32 mouse cellular contexts compared by ENCODE assay signal in the genomic region with DNA sequence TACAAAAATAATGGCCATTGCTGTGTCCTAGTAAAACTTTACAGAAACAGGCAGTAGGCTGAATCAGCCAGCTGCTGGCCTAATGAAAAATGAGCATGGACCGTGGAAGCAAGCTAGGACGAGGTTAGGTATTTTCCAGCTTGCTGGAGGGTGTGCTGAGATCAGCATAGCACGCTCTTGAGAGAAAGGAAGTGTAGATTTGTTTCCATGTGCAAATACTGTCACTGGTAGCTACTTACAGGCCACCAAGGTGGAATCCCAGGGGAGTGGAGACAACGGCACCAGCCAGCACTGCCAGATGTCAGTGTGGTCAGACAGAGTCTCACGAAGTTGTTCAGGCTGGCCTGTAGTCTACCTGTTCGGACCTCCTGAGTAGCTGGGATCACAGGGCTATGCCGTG. TPM values are rescaled to one million over a fixed set of nuclear protein-coding genes. Genes with fewer than 3 reads are reported as not detected.
"Had no signal": no experiment of that assay in that cellular context is flagged by ENCODE, and none has a peak within 500 bp of the region (broad histone marks: within the 10 kb centered on the region; RNA-seq: fewer than 3 reads in every experiment).

No protein-coding gene starts in this region.

- H3K36me3 ChIP-seq: heart, embryonic 15.5 days; intestine, embryonic 15.5 days; limb, embryonic 12.5 days had no signal

- H3K4me2 ChIP-seq: heart, embryonic 11.5 days; heart, embryonic 13.5 days; heart, embryonic 15.5 days; hindbrain, embryonic 12.5 days; hindbrain, embryonic 14.5 days; intestine, embryonic 15.5 days; limb, embryonic 12.5 days; liver, embryonic 11.5 days; liver, embryonic 13.5 days; liver, embryonic 15.5 days had no signal

- H3K27ac ChIP-seq: gastrocnemius, adult 2 months; heart, adult 2 months; heart, embryonic 13.5 days; heart, embryonic 15.5 days; hindbrain, embryonic 10.5 days; hindbrain, embryonic 12.5 days; hindbrain, embryonic 14.5 days; intestine, embryonic 15.5 days; layer of hippocampus, adult 2 months; left cerebral cortex, adult 2 months; limb, embryonic 10.5 days; limb, embryonic 12.5 days; liver, embryonic 13.5 days; liver, embryonic 15.5 days had no signal

- DNase-seq: gastrocnemius, adult 2 months; gastrocnemius, postnatal 10 days; gastrocnemius, postnatal 25 days; heart, adult 2 months; heart, postnatal 14 days; heart, postnatal 36 days; kidney, adult 18-20 months; kidney, adult 8-10 months; kidney, postnatal 10 days; kidney, postnatal 25 days; kidney, postnatal 4 days; liver; liver, embryonic 13.5 days had no signal

- H3K9me3 ChIP-seq: heart, embryonic 13.5 days; heart, embryonic 15.5 days; hindbrain, embryonic 10.5 days; hindbrain, embryonic 12.5 days; intestine, embryonic 15.5 days; limb, embryonic 10.5 days; limb, embryonic 12.5 days; liver, embryonic 13.5 days; liver, embryonic 15.5 days had no signal

- ATAC-seq: hindbrain, embryonic 16.5 days; inflammation-experienced regulatory T-cells, adult 6 months; intestine, embryonic 15.5 days; intestine, postnatal 0 days had no signal

- H3K27me3 ChIP-seq: heart, embryonic 13.5 days; heart, embryonic 15.5 days; hindbrain, embryonic 12.5 days; intestine, embryonic 15.5 days; liver, embryonic 13.5 days; liver, embryonic 15.5 days had no signal

- H3K4me3 ChIP-seq: gastrocnemius, adult 2 months; heart, adult 2 months; heart, embryonic 13.5 days; heart, embryonic 15.5 days; hindbrain, embryonic 10.5 days; hindbrain, embryonic 12.5 days; intestine, embryonic 15.5 days; layer of hippocampus, adult 2 months; left cerebral cortex, adult 2 months; limb, embryonic 10.5 days; limb, embryonic 12.5 days; liver, embryonic 13.5 days; liver, embryonic 15.5 days had no signal

- H3K9ac ChIP-seq: heart, embryonic 13.5 days; heart, embryonic 15.5 days; hindbrain, embryonic 12.5 days; hindbrain, embryonic 14.5 days; intestine, embryonic 15.5 days; limb, embryonic 12.5 days; liver, embryonic 13.5 days; liver, embryonic 15.5 days had no signal

- H3K4me1 ChIP-seq: intestine, embryonic 15.5 days; liver, embryonic 13.5 days; liver, embryonic 15.5 days had no signal

RNA-seq across cellular contexts. Expression of gene Clec3a, which starts 29.0 kb away (rescaled TPM):
- polyA plus RNA-seq: heart, embryonic 11.5 days; heart, embryonic 13.5 days; heart, embryonic 15.5 days; heart, postnatal 0 days; hindbrain, embryonic 10.5 days; hindbrain, embryonic 14.5 days; inflammation-experienced regulatory T-cells, adult 6 months; intestine, embryonic 15.5 days; intestine, postnatal 0 days; kidney, embryonic 14.5 days; kidney, embryonic 16.5 days; limb, embryonic 10.5 days; limb, embryonic 12.5 days; liver, embryonic 11.5 days; liver, embryonic 13.5 days; liver, embryonic 15.5 days had no signal
